Mouse (Mus musculus) hindbrain, embryonic 12.5 days (tissue): ENCODE data around the gene Mbd3. TPM values are rescaled to one million over a fixed set of nuclear protein-coding genes. Genes with fewer than 3 reads are reported as not detected.

Experiments
- ATAC-seq: fragments of 200-750 bp; cut with Nextera tagmentation; 2 replicates; pipeline ENCODE4 v1.8.0; 2017; ENCODE audit warnings: moderate TSS enrichment; ENCODE audit not compliant: low FRiP score
- H3K27ac ChIP-seq: fragments of 300-500 bp; sonication (generic); 2 replicates; pipeline ENCODE4 v1.5.1; 2016; ENCODE audit warnings: mild to moderate bottlenecking
- H3K27me3 ChIP-seq: fragments of 300-500 bp; sonication (generic); 2 replicates; pipeline ENCODE4 v1.6.1; 2016; ENCODE audit warnings: mild to moderate bottlenecking
- H3K36me3 ChIP-seq: fragments of 300-500 bp; sonication (generic); 2 replicates; pipeline ENCODE4 v1.6.1; 2016; ENCODE audit warnings: mild to moderate bottlenecking
- H3K4me1 ChIP-seq: fragments of 300-500 bp; sonication (generic); 2 replicates; pipeline ENCODE4 v1.6.1; 2016
- H3K4me2 ChIP-seq: fragments of 300-500 bp; sonication (generic); replicated peaks from 2 replicates; pipeline ENCODE4 v1.6.1; 2016; ENCODE audit warnings: mild to moderate bottlenecking
- H3K4me3 ChIP-seq: fragments of 300-500 bp; sonication (generic); 2 replicates; pipeline ENCODE4 v1.5.1; 2016; ENCODE audit warnings: mild to moderate bottlenecking
- H3K9ac ChIP-seq: fragments of 300-500 bp; sonication (generic); 2 replicates; pipeline ENCODE4 v1.6.1; 2016; ENCODE audit warnings: mild to moderate bottlenecking, moderate library complexity
- H3K9me3 ChIP-seq: fragments of 300-500 bp; sonication (generic); replicated peaks from 2 replicates; pipeline ENCODE4 v1.6.1; 2016; ENCODE audit warnings: mild to moderate bottlenecking
- WGBS: fragments of 180-500 bp; shearing (Covaris S2); methylation state at CpG from one replicate; pipeline ENCODE4 v1.1.7; 2016; 5-methylcytosine and 5-hydroxymethylcytosine counted together
- polyA plus RNA-seq: library from polyadenylated mRNA; unstranded; fragments of >200 nt; fragmentation: Nextera tagmentation; extraction: Ambion mirVana; gene quantifications from 2 replicates; pipeline ENCODE4 v1.2.1, GENCODE M21; 2016

Gene Mbd3
- polyA plus RNA-seq, 1 experiment from 2014 or later: 296 TPM

- no peak for ATAC-seq
- Histone ChIP-seq H3K4me1 (peaks cover 28% of the 10 kb centered on the region), H3K27ac (no peak overlapping the region), H3K27me3 (peaks cover 18% of the 10 kb centered on the region), H3K9me3 (no peaks in the 10 kb centered on the region), H3K4me2 (no peak overlapping the region), H3K9ac (no peak overlapping the region), H3K36me3 (peaks cover 11% of the 10 kb centered on the region), H3K4me3 (no peak overlapping the region)
- 80% methylated on average over 3 of the region's 3 CpGs for WGBS
Measured at GRCm38 (mm10) chr10:80434823-80435222, 35.5 kb upstream of the Mbd3 start.

DNA sequence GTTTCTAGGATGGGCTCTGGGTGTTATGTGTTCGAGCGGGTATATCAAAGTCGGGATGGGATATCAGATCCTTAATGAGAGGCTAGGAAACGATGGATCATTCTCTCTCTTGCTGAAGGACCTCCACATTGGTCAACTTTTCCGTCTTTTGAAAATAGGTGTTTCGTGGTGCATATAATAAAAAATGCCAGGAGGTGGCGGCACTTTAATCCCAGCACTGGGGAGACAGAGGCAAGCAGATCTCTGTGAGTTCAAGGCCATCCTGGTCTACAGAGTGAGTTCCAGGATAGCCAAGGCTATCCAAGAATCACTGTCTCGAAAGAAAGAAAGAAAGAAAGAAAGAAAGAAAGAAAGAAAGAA lies 34.9 kb upstream of the Mbd3 start:
- 12% methylated on average over 8 of the region's 8 CpGs for whole genome bisulfite sequencing
- Histone ChIP-seq H3K36me3 (peaks cover 17% of the 10 kb centered on the region), H3K4me1 (peaks cover 28% of the 10 kb centered on the region), H3K27ac (peak overlapping the region; percentile 95; the same call in 1 of the 2 replicates), H3K9ac (no peak overlapping the region), H3K4me3 (peak overlapping the region; percentile 98), H3K4me2 (0 out of 2 replicates have a peak overlapping the region, but pooled peaks have one; percentile 25), H3K9me3 (no peaks in the 10 kb centered on the region), H3K27me3 (peaks cover 18% of the 10 kb centered on the region)
- ATAC-seq: peak; percentile 12

DNA sequence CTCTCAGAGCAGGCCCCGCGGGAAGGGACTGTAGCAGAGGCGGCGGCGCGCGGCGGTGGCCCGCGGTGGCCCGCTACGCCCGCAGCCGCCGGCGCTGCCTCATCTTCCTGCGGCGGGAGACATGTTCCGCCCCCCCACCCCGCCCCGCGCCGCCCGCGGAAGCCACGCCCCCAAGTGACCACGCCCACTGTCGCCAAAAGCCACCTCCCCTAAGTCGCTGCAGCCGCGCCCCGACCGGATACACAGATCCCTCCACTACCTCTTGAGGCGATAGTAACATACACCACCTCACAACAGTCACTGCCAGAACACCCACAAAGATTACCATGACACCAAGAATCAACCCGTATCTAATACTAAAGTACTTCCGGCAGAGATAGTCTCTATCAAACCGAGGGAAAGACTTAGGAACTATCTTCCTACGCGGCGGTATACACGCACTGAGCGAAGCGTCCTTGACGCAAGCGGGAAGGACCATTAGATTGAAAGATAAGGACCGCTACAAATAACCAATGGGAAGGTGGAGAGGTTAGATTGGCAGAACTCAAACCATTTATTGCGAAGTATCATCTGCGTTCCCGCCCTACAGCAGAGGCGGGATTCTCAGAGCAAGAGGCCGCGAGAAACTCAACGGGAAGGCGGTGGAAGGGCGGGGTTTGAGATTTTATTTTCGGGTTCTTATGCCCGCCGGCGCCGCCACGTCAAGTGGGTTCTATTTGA lies 34.3 kb upstream of the Mbd3 start, which contains the start of gene Tcf3:
Gene Tcf3 (minus strand): TSS at position 135 of the 720 bp plus-strand sequence.
- ATAC-seq: peak; percentile 92
- Histone ChIP-seq H3K9ac (peak within 1 kb of the TSS; percentile 100), H3K9me3 (no peaks in the 10 kb centered on the region), H3K27me3 (peaks cover 18% of the 10 kb centered on the region), H3K4me1 (peaks cover 28% of the 10 kb centered on the region), H3K4me2 (peak within 1 kb of the TSS; percentile 88), H3K36me3 (peaks cover 23% of the 10 kb centered on the region), H3K4me3 (peak within 1 kb of the TSS; percentile 98), H3K27ac (peak within 1 kb of the TSS; percentile 95)
- WGBS: under 1% methylated on average over 48 of the region's 61 CpGs

- ATAC-seq: peak; percentile 39
- H3K36me3 ChIP-seq: peaks cover 29% of the 10 kb centered on the region
- peaks cover 15% of the 10 kb centered on the region for H3K27me3 ChIP-seq
- H3K9ac ChIP-seq: peak overlapping the region; percentile 100
- no peaks in the 10 kb centered on the region for H3K9me3 ChIP-seq
- peak overlapping the region; percentile 88 for H3K4me2 ChIP-seq
- under 1% methylated on average over 60 of the region's 60 CpGs for WGBS
- peak overlapping the region; percentile 95 for H3K27ac ChIP-seq
- H3K4me1 ChIP-seq: peaks cover 28% of the 10 kb centered on the region
- H3K4me3 ChIP-seq: peak overlapping the region; percentile 98
Measured at GRCm38 (mm10) chr10:80432936-80433512, 33.7 kb upstream of the Mbd3 start.

GRCm38 (mm10) chr10:80432387-80432785 lies 33.0 kb upstream of the Mbd3 start:
- peaks cover 8% of the 10 kb centered on the region; the same call in 1 of the 2 replicates for H3K27me3 ChIP-seq
- H3K27ac ChIP-seq: peak overlapping the region; percentile 95
- ATAC-seq: no peak
- no peaks in the 10 kb centered on the region for H3K9me3 ChIP-seq
- H3K4me2 ChIP-seq: peak overlapping the region; percentile 88
- peak overlapping the region; percentile 100 for H3K9ac ChIP-seq
- H3K36me3 ChIP-seq: peaks cover 35% of the 10 kb centered on the region
- H3K4me3 ChIP-seq: peak overlapping the region; percentile 98
- under 1% methylated on average over 4 of the region's 4 CpGs for WGBS
- peaks cover 28% of the 10 kb centered on the region for H3K4me1 ChIP-seq

DNA sequence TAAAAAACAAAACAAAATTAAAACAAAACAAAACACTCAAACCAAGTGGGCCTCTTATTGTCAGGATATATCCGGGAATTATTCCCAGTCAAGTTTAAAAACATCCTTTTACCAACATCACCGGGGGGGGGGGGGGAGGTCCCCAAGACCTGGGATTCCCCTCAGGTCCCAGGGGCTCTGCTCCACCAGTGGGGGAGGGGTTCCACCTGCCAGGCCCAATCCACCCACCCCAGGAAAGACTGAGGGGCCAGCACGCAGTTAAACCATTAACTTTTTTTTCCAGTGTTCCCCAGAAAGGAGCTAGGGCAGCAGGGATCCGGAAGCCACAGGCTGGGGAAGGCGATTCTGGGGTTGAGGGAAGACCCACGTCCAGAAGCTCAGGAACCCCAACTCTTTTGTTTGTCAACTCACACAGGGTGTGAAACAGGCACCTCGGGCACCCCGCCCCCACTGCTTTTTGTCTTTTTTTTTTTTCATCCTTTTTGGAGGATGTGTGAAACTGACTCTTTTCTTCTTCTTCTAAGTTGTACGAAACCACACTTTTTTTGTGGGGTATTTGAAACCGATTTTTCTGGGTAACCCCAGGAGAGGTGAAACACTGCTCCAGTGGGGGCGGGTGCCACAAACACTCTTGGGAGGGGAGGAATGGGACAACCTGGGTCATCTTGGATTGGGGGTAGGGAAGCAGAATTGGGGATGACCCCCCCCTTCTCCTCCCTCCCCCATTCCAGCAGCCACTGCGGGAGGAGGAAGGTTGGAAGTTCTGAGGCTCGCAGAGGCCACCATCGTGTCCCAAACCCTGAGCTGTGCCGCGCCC lies 32.4 kb upstream of the Mbd3 start:
- Histone ChIP-seq H3K4me1 (peaks cover 28% of the 10 kb centered on the region), H3K27ac (peak overlapping the region; percentile 95; the same call in 1 of the 2 replicates)

GRCm38 (mm10) chr10:80430375-80430980 lies 31.1 kb upstream of the Mbd3 start:
- peaks cover 22% of the 10 kb centered on the region for H3K4me1 ChIP-seq
- WGBS: 73% methylated on average over 8 of the region's 8 CpGs
- no peak overlapping the region for H3K9ac ChIP-seq
- H3K4me3 ChIP-seq: no peak overlapping the region
- H3K4me2 ChIP-seq: no peak overlapping the region; the same call in 1 of the 2 replicates
- peaks cover 54% of the 10 kb centered on the region for H3K36me3 ChIP-seq
- H3K27ac ChIP-seq: no peak overlapping the region
- no peaks in the 10 kb centered on the region for H3K27me3 ChIP-seq
- H3K9me3 ChIP-seq: no peaks in the 10 kb centered on the region
- no peak for ATAC-seq

More for the DNA sequence above, 32.4 kb upstream of the Mbd3 start:
- no peaks in the 10 kb centered on the region for H3K9me3 ChIP-seq
- H3K9ac ChIP-seq: peak overlapping the region; percentile 100
- WGBS: 16% methylated on average over 16 of the region's 16 CpGs
- ATAC-seq: no peak
- peak overlapping the region; percentile 88 for H3K4me2 ChIP-seq
- peaks cover 8% of the 10 kb centered on the region; the same call in 1 of the 2 replicates for H3K27me3 ChIP-seq
- H3K4me3 ChIP-seq: peak overlapping the region; percentile 98
- H3K36me3 ChIP-seq: peaks cover 41% of the 10 kb centered on the region

DNA sequence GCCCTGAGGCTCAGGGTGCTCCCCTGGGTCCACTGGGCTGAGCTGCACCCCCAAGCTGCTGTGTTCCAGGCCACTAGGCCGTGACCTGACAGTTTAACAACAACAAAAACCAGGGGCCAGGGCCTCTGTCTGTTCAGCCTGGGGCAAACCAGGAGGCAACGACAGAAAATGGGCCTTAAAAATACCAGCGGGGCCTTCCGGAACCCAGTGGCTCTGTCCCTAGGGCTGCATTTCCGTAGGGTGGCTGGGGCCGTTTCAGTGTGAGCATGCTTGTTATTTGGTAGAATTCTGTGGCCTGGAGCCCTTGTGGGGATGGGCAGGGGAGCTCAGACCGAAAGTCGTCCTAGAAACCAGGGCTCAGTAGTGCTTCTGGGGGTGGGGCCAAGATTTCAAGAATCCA lies 30.4 kb upstream of the Mbd3 start:
- Histone ChIP-seq H3K4me2 (no peak overlapping the region), H3K4me1 (peaks cover 22% of the 10 kb centered on the region), H3K27me3 (no peaks in the 10 kb centered on the region), H3K9me3 (no peaks in the 10 kb centered on the region), H3K9ac (no peak overlapping the region), H3K36me3 (peaks cover 61% of the 10 kb centered on the region), H3K27ac (no peak overlapping the region), H3K4me3 (no peak overlapping the region)
- 90% methylated on average over 8 of the region's 8 CpGs for WGBS
- ATAC-seq: no peak

GRCm38 (mm10) chr10:80425041-80425440 lies 25.7 kb upstream of the Mbd3 start:
- no peak for ATAC-seq
- Histone ChIP-seq H3K9me3 (no peaks in the 10 kb centered on the region), H3K27me3 (no peaks in the 10 kb centered on the region), H3K4me2 (no peak overlapping the region), H3K9ac (no peak overlapping the region), H3K36me3 (peaks cover 83% of the 10 kb centered on the region), H3K4me3 (no peak overlapping the region), H3K27ac (no peak overlapping the region), H3K4me1 (peaks cover 8% of the 10 kb centered on the region; the same call in 1 of the 2 replicates)
- 97% methylated on average over 3 of the region's 3 CpGs for WGBS

GRCm38 (mm10) chr10:80423562-80423961 lies 24.2 kb upstream of the Mbd3 start:
- ATAC-seq: no peak
- Histone ChIP-seq H3K4me2 (no peak overlapping the region), H3K9me3 (no peaks in the 10 kb centered on the region), H3K9ac (no peak overlapping the region), H3K36me3 (peaks cover 83% of the 10 kb centered on the region), H3K4me3 (no peak overlapping the region), H3K27ac (0 out of 2 replicates have a peak overlapping the region, but pooled peaks have one; percentile 36), H3K4me1 (peaks cover 22% of the 10 kb centered on the region), H3K27me3 (no peaks in the 10 kb centered on the region)
- WGBS: 59% methylated on average over 4 of the region's 4 CpGs

DNA sequence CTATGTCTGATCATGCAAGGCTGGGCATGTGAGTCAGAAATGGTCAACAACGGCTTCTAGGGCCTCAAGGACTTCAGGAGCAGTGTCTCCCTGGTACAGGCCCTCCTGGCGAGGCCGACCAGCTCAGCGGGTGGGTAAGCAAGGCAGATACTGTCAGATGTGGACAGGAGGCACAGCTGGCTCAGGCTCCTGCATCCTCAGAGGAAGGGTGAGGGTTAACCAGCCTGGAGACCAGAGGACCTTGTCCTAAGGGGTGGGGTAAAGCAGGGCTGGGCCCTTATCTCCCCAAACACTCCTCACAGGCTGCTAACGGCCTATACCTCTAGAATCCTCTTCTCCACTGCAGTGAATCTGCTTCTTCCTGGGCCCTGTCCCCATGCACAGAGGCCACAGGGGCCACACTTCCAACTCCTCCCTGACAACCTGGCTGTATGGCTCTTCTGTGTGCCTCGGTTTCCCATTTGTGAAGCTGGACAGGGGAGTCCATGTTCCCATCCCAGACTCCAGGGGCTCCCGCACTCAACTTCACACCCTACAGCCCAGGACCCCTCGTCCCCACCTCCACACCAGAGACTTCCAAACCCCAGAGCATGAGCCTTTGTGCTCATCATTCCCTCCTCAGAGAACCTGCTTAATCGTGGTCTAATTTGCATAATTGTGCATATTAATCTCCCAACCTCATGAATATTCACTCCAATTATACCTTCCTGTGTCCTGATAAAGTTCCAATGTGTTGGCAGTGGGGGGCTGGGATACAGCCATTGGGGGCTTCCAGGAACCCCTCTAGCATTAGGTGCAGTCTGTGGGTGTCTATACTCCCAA lies 22.5 kb upstream of the Mbd3 start:
- H3K27ac ChIP-seq: peak overlapping the region; percentile 65
- H3K9ac ChIP-seq: no peak overlapping the region
- H3K4me3 ChIP-seq: no peak overlapping the region
- no peak overlapping the region for H3K4me2 ChIP-seq
- H3K27me3 ChIP-seq: no peaks in the 10 kb centered on the region
- no peaks in the 10 kb centered on the region for H3K9me3 ChIP-seq
- ATAC-seq: no peak
- H3K4me1 ChIP-seq: peaks cover 35% of the 10 kb centered on the region
- peaks cover 84% of the 10 kb centered on the region for H3K36me3 ChIP-seq
- 87% methylated on average over 9 of the region's 9 CpGs for WGBS
